Mouse (Mus musculus) heart, embryonic 14.5 days (tissue): ENCODE data around the gene Anxa11. TPM values are rescaled to one million over a fixed set of nuclear protein-coding genes. Genes with fewer than 3 reads are reported as not detected.
"Not testable (repeated sequence)": the region's sequence is repeated elsewhere in the genome, so short reads cannot be mapped to it uniquely, and the experiment has no call there.

Experiments
- ATAC-seq: fragments of 200-750 bp; cut with Nextera tagmentation; 2 replicates; pipeline ENCODE4 v1.8.0; 2017; ENCODE audit warnings: low read depth, moderate TSS enrichment; ENCODE audit not compliant: insufficient number of reproducible peaks, insufficient read depth, low FRiP score
- H3K27ac ChIP-seq, 2 experiments: fragments of 200-500 bp in 1 of 2; fragments of 300-500 bp in 1 of 2; sonication (generic) in 1 of 2; replicated peaks in 1 of 2; 2 replicates each; pipeline ENCODE4 v1.5.1; 2012 to 2014; ENCODE audit warnings: low read depth in 2 of 2, low read length in 2 of 2, control low read depth in 1 of 2, mild to moderate bottlenecking in 1 of 2, mixed read lengths in 1 of 2; ENCODE audit not compliant: control insufficient read depth in 1 of 2, insufficient read depth in 1 of 2
- H3K27me3 ChIP-seq: fragments of 300-500 bp; sonication (generic); 2 replicates; pipeline ENCODE4 v1.6.1; 2014; ENCODE audit warnings: mild to moderate bottlenecking, low read length, control low read depth; ENCODE audit not compliant: control insufficient read depth, insufficient read depth
- H3K36me3 ChIP-seq: fragments of 300-500 bp; sonication (generic); 2 replicates; pipeline ENCODE4 v1.6.1; 2014; ENCODE audit warnings: mild to moderate bottlenecking, control low read depth, low read length, mixed read lengths; ENCODE audit not compliant: control insufficient read depth, insufficient read depth
- H3K4me1 ChIP-seq, 2 experiments: fragments of 200-500 bp in 1 of 2; fragments of 300-500 bp in 1 of 2; sonication (generic) in 1 of 2; 2 replicates each; pipeline ENCODE4 v1.6.1; 2012 to 2014; ENCODE audit warnings: low read length in 2 of 2, control low read depth in 1 of 2, mixed read lengths in 1 of 2; ENCODE audit not compliant: control insufficient read depth in 2 of 2, insufficient read depth in 2 of 2
- H3K4me2 ChIP-seq: fragments of 300-500 bp; sonication (generic); 2 replicates; pipeline ENCODE4 v1.6.1; 2014; ENCODE audit warnings: mild to moderate bottlenecking, low read length
- H3K4me3 ChIP-seq, 2 experiments: fragments of 200-500 bp in 1 of 2; fragments of 300-500 bp in 1 of 2; sonication (generic) in 1 of 2; 2 replicates each; pipeline ENCODE4 v1.5.1; 2012 to 2014; ENCODE audit warnings: low read length in 2 of 2, mild to moderate bottlenecking in 2 of 2, control low read depth in 1 of 2, low read depth in 1 of 2, moderate library complexity in 1 of 2; ENCODE audit not compliant: control insufficient read depth in 1 of 2, insufficient read depth in 1 of 2
- H3K9ac ChIP-seq: fragments of 300-500 bp; sonication (generic); 2 replicates; pipeline ENCODE4 v1.6.1; 2014; ENCODE audit warnings: mild to moderate bottlenecking, low read length
- H3K9me3 ChIP-seq: fragments of 300-500 bp; sonication (generic); 2 replicates; pipeline ENCODE4 v1.6.1; 2016; ENCODE audit warnings: low read length, control low read depth; ENCODE audit not compliant: control insufficient read depth
- WGBS: fragments of 180-500 bp; shearing (Covaris S2); extraction: QIAGEN DNeasy Blood & Tissue Kit; methylation state at CpG from one replicate; pipeline ENCODE4 v1.1.7; 2014; 5-methylcytosine and 5-hydroxymethylcytosine counted together
- polyA plus RNA-seq: library from polyadenylated mRNA; unstranded; fragments of >200 nt; fragmentation: Nextera tagmentation; extraction: Ambion mirVana; gene quantifications from 2 replicates; pipeline ENCODE4 v1.2.1, GENCODE M21; 2014

Gene Anxa11
- polyA plus RNA-seq, 1 experiment from 2014 or later: 29.4 TPM

DNA sequence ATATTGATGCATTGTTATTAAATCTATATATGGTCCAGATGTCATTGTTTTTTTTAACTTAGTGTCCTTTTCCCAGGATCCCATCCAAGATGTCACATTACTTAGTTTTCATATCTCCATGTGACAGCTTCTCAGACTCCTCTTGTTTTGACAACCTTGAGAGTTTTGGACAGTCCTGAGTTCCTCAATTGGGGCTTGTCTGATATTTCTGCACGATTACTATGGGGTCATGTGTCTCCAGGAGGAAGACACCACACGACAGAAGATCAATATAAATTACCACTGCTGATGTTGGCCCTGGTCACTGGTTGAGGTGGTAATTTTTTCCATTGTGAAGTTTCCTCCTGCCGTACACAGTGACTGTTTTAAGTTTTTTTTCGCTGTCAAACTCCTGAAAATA, 377 bp upstream of the Anxa11 start:
- ATAC-seq: no peak

DNA sequence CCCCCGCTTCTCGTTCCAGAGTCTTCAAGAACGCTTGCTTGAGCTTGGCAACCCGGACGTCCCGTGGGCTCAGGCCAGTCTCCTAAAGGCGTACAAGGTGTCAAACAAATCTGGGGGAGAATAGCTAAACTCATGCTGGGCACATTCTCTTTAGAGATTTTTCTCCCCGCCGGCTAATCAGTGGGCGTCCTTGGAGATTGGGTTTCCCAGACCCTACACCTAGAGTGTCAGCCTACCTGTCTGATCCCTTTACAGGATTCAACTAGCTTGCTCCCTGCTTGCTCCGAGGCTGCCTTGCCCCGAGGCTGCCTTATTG, 690 bp downstream of the Anxa11 start:
- Histone ChIP-seq H3K4me3 (peak overlapping the region; percentile 73 to 87), H3K27me3 (no peaks in the 10 kb centered on the region; the same call in 1 of the 2 replicates), H3K9ac (peak overlapping the region; percentile 82), H3K9me3 (no peaks in the 10 kb centered on the region), H3K4me2 (peak overlapping the region; percentile 90), H3K36me3 (no peaks in the 10 kb centered on the region), H3K4me1 (peaks cover 11 to 14% of the 10 kb centered on the region in 2 experiments; a peak in 3 of 4 replicates), H3K27ac (0 out of 4 replicates have a peak overlapping the region, but pooled peaks of 1 of the 2 experiments have one; percentile 68)
- ATAC-seq: no peak
- WGBS: 1% methylated on average over 12 of the region's 12 CpGs

More for the DNA sequence above, 377 bp upstream of the Anxa11 start:
- peak overlapping the region in 1 of 2 experiments; percentile 68; a peak in 1 of 4 replicates for H3K27ac ChIP-seq
- H3K4me2 ChIP-seq: peak overlapping the region; percentile 90
- H3K9ac ChIP-seq: peak overlapping the region; percentile 82
- H3K4me3 ChIP-seq: peak overlapping the region; percentile 73 to 87
- H3K27me3 ChIP-seq: no peaks in the 10 kb centered on the region; the same call in 1 of the 2 replicates
- H3K4me1 ChIP-seq: peaks cover 3 to 10% of the 10 kb centered on the region in 2 experiments; a peak in 3 of 4 replicates
- no peaks in the 10 kb centered on the region for H3K9me3 ChIP-seq
- H3K36me3 ChIP-seq: no peaks in the 10 kb centered on the region
- 4% methylated on average over 4 of the region's 4 CpGs for WGBS

DNA sequence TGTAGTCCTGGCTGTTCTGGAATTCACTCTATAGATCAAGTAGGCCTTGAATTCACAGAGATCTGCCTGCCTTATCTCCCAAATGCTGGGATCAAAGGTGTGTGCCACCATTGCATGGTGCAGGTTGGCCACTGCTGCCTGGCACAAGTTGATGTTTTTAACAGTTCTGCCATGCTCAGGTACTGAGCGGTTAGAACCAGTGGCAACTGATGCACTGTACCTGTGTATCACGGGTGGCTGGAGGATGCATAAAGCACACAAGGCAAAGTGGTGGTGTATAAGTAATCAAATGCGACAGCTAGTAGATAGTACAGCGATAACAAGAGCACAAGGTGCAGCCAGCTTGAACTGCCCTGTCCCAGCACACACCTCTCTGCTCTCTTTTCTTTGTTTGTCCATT, 2.4 kb downstream of the Anxa11 start:
- Histone ChIP-seq H3K4me2 (no peak overlapping the region), H3K27ac (no peak overlapping the region), H3K27me3 (no peaks in the 10 kb centered on the region; the same call in 1 of the 2 replicates), H3K9me3 (no peaks in the 10 kb centered on the region), H3K4me1 (peaks cover 10 to 16% of the 10 kb centered on the region in 2 experiments; a peak in 3 of 4 replicates), H3K4me3 (no peak overlapping the region), H3K9ac (no peak overlapping the region), H3K36me3 (no peaks in the 10 kb centered on the region)
- 92% methylated on average over 4 of the region's 4 CpGs for WGBS
- ATAC-seq: no peak

DNA sequence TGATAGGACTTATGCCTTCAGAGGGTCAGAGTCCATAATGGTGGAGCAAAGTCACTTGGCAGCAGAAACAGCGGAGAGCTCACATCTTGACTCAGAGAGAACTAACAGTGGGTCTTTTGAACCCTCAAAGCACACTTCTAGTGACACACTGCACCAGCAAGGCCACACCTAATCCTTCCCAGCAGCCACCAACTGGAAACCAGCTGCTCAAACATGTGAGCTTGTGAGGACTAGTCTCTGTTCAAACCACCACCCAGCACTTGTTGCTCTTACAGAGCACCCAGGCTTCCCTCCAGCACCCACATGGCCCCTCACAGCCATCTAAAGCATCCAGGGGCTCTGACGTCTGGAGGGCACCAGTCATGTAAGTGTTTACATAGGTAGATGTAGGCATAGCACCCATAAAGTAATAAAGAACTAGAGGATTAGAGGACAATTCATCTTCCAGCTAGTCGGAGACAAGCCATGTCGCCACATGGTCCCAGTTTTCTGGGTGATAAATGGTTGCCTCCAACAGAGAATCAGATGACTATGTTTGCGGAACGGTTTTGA, 4.0 kb downstream of the Anxa11 start:
- Histone ChIP-seq H3K4me2 (no peak overlapping the region), H3K4me3 (no peak overlapping the region), H3K9ac (no peak overlapping the region), H3K9me3 (no peaks in the 10 kb centered on the region), H3K36me3 (no peaks in the 10 kb centered on the region), H3K27ac (no peak overlapping the region), H3K4me1 (peaks cover 12 to 16% of the 10 kb centered on the region in 2 experiments; a peak in 3 of 4 replicates), H3K27me3 (no peaks in the 10 kb centered on the region; the same call in 1 of the 2 replicates)
- WGBS: 88% methylated on average over 6 of the region's 6 CpGs
- no peak for ATAC-seq

DNA sequence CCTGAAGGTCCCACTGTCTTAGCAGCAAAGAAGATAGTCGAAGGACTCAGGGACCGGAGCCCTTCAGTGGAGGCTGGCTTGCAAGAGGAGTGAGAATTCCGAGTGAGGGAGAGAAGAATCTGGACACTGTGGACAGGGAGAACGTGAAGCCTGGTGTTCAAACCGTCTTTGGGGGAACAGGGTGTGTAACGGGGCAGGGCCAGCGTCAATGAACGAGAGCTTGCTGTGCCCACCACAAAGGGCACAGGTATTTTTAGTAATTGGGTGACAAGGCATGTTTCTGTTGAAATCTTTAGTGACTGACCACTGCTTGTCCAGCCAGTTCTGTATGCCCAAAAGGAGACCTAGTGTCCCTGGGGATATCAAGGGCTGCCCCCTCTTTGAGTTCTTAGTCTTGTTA, 4.6 kb downstream of the Anxa11 start:
- Histone ChIP-seq H3K9ac (no peak overlapping the region), H3K36me3 (no peaks in the 10 kb centered on the region), H3K4me2 (no peak overlapping the region), H3K27ac (no peak overlapping the region), H3K4me1 (peaks cover 12 to 16% of the 10 kb centered on the region in 2 experiments; a peak in 3 of 4 replicates), H3K27me3 (no peaks in the 10 kb centered on the region), H3K9me3 (no peaks in the 10 kb centered on the region), H3K4me3 (no peak overlapping the region)
- ATAC-seq: no peak
- 67% methylated on average over 8 of the region's 8 CpGs for WGBS

DNA sequence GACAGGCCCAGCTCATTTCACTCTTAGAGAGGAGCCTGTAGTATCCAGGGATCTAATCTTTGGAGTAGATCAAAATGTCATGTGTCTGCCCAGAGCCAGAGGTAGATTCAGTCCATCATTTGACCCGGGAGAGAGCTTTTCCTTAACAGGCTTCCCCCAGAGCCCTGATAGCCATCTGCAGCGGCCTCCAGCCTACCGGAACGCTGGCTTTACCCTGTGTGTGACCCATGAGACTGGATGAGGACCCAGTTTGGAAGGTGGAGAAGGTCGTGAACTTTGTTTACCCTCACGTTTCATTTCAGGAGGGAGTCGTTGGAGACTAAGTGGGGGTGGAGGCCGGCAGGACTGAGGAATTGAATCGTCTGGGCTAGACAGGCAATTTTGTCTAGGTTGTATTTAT, 5.7 kb downstream of the Anxa11 start:
- Histone ChIP-seq H3K4me1 (peaks cover 14% of the 10 kb centered on the region in 2 experiments; a peak in 3 of 4 replicates), H3K4me2 (no peak overlapping the region), H3K27me3 (no peaks in the 10 kb centered on the region), H3K9ac (no peak overlapping the region), H3K27ac (no peak overlapping the region), H3K9me3 (no peaks in the 10 kb centered on the region), H3K4me3 (no peak overlapping the region), H3K36me3 (no peaks in the 10 kb centered on the region)
- ATAC-seq: no peak
- 26% methylated on average over 9 of the region's 9 CpGs for WGBS

DNA sequence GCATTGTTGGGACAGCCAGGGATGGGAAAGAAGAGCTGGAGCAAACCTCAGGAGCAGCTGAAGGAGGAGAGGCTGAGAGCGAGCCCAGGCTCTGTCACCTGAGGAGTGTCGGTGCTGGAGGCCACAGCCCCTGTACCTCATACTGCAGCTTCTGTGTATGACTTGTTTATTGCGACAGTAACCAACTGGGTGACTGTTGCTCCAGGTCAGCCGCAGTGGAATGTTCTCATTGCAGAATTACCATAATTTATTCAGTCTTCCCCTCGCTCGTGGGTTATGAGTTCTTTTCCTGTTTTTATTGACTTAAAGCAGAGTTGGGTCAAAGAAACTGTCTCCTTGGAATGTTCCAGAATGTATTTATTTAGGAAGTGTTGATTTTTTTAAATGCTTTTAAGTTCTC, 6.3 kb downstream of the Anxa11 start:
- H3K27ac ChIP-seq: no peak overlapping the region
- peaks cover 15 to 20% of the 10 kb centered on the region in 2 experiments for H3K4me1 ChIP-seq
- no peak overlapping the region for H3K9ac ChIP-seq
- no peak overlapping the region for H3K4me2 ChIP-seq
- H3K9me3 ChIP-seq: no peaks in the 10 kb centered on the region
- H3K27me3 ChIP-seq: no peaks in the 10 kb centered on the region
- no peak for ATAC-seq
- no peak overlapping the region for H3K4me3 ChIP-seq
- WGBS: 88% methylated on average over 6 of the region's 6 CpGs
- no peaks in the 10 kb centered on the region for H3K36me3 ChIP-seq

DNA sequence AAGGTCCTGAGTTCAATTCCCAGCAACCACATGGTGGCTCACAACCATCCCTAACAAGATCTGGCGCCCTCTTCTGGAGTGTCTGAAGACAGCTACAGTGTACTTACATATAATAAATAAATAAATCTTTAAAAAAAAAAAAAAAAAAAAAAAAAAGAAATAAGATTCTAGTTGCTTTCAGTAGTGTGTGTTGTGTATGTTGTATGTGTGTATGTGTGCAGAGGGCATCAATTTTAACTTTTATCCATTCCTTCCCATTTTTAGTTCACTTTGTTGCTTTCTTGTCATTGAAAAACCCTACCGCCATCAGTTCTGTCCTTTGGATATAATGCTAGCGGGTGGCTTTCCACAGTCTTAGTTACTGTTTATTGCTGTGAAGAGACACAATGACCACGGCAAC, 6.8 kb downstream of the Anxa11 start:
- H3K9me3 ChIP-seq, H3K27ac ChIP-seq, H3K27me3 ChIP-seq, H3K4me3 ChIP-seq, H3K9ac ChIP-seq, H3K4me2 ChIP-seq, H3K36me3 ChIP-seq, ATAC-seq: not testable (repeated sequence)
- 95% methylated on average over 3 of the region's 4 CpGs for WGBS
- peaks cover 20 to 24% of the 10 kb centered on the region in 2 experiments for H3K4me1 ChIP-seq
